Mouse (Mus musculus): ENCODE results near the gene Sh3d21.

The Sh3d21 gene

DNA sequence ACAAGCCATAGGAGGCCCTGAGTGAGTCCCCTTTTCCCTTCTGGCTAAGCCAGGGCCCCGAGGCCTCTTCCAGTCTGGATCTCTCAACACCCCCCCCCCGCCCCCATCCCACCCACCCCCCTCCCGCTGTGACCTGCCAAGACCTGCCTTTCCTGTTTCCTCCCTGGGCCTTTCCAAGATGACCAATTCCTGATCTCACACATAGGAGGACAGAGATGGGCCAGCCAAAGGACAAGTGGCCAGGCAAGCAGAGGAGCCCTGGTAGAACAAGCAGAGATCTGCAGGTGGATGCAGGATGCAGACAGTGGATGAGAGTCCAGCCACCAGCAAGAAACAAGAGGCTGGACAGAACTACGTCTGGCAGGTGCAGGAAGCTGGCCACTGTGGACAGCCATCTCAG, 17.9 kb downstream of the Sh3d21 start:
- no peak for DNase-seq (ENCODE audit: low spot score)

DNA sequence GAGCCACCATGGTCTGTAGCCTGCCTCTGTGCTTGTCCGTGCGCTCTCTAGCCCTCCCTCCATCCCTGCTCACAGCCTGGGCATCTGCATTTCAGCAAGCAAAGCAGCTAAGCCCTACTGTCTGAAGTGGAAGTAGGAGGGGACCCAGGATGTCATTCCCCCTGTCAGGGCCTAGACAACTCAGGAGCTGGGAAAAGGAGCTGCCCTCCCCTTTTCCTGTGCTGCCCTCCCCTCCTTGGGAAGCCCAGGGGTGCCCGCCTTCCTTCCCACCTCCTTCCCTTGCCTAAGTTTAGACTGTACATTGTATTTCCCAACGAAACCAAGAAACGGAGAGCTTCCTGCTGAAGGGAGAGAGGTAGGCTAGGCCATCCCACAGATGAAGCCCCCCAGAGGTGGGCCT, 22.3 kb downstream of the Sh3d21 start:
- DNase-seq (ENCODE audit: low spot score) = no peak

DNA sequence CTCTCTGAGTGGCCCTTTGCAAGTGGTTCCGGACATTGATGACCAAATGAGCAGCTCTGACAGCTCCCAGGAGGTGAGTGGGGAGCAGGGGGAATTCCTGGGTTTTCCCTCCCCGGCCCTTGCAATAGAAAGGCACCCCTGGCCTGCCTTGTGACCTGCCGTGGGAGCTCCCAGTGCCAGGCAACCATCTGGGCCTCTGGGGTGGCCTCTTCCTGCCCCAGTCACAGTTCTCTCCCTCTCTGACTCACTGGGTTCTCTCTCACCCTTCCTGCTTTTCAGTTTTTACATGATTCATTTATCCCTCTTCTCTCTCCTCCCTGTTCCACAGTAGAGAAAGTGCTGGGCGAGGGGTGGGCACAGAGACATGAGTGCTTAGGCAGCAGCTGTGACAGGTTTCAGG, 25.5 kb downstream of the Sh3d21 start:
- no peak for DNase-seq (ENCODE audit: low spot score)

DNA sequence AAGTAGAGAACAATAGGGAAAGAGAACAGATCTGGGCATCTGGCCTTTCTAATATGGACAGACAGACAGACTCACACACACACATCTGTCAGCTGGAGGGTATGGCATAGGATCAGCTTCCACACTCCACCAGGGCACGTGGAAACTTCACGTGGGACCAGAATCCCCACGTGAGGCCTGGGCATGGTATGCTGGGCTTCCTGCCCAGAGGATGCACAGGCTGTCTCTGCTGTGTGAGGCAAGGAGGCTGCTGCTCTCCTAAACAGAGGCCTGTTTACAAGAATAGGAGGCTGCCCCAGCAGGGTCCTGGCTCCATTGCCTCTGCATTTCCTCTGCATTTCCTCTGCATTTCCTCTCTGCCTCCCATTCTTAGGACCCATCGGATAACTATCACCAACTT, 28.7 kb downstream of the Sh3d21 start:
- no peak for DNase-seq (ENCODE audit: low spot score)

DNA sequence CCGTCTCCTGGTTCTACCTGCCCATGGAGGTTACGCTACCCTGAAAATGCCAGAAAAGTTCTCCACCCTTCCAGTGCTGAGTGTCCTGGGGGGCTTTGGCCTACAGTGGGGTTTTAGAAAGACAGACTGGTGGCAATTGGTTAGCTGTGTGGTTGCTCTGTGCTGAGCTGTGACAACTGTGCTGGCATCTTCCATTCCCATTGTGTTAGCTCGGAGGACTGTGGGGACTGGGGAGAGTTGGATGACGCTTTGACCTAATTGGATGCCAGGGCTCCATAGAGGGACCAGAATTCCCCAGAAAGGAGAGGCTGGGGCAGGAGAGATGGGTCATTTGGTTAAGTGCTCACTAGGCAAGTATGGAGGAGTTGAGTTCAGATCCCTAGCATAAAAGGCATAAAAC, 29.1 kb downstream of the Sh3d21 start:
- DNase-seq (ENCODE audit: low spot score) = no peak

DNA sequence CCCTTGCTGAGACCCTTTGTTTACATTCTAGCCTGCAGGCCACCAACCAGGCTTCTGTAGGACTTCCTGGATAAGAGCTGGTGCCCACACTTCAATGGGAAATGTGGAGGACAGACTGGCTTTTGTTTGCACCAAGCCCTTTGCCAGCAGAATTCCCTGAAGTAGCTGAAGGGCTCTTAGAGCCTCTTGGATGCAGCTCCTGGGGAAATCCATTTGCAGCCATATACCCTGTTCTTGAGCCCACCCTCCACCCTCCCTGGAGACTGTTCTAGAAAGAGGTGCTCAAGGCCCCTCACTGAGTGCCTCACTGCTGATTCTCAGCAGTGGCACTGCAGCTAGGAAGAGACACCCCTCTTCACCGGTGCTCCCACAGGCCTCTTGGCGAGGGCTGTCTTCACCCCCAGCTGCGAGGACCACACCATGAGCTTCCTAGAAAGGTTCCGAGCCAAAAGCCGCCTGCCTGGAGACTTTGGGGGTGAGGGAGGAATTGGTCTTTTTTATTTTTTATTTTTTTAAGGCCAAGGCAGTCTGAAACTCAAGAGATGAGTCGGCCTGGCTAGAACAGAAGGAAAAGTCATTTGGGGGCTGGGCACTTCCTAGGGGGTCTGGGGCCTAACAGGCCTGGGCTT, 30.5 kb downstream of the Sh3d21 start:
- no peak for DNase-seq (ENCODE audit: low spot score)

DNA sequence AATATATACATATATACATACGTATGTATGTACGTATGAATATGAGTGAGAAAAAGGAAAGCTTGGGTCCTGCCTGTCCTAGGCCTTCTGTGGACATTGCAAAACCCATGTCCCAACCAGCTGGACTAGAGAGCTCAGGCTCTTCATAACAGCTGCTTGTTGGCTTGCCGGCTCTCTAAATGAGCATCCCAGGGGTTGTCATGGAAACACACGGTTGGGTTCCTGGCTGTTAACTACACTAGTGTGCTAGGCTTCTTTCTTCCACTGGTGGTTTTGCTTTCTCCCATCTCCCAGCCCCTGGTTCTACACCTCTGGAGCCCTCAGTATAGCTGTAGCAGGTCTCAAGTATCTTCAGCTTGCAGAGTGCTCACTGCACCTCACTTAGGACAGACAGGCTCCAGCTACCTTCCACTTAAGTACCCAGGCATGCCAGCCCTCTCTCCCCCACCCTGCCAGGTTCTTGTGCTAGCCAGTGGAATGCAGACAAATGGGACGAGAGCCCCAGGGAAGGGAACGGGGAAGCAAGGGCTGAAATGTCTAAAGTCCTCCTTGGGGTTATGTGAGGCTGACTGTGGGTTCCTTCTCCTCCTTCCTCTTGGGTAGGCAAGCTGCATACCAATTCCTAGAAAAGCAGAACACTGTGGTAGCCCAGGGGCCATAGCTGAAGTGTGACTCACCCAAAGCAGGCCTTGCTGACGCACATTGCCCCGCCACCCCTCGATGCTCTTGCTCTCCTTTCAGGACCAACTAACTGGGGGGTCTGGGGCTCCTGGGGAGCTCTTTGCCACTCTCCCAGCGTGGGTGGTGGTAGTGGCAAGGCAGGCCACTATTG, 31.8 kb downstream of the Sh3d21 start:
- peak; percentile 73 for DNase-seq (ENCODE audit: low spot score)

DNA sequence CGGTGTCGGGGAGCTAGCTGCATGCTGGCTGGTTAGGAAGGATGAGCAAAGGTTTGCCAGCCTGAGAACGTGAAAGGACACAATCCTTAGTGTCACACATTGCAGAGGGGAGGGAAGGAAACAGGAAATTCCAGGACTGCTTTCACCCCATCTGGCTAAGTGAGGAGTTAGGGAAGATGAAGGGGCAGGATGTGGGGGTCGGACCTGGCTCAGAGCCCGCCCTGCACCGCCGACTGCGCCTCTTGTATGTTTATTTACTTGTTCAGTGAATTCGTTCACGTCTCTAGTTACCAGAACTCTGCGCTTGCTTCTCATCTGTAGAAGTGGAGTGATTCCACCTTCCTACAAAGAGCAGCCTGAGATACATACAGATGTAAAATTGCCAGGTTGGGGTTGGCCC, 32.8 kb downstream of the Sh3d21 start:
- DNase-seq (ENCODE audit: low spot score) = no peak

DNA sequence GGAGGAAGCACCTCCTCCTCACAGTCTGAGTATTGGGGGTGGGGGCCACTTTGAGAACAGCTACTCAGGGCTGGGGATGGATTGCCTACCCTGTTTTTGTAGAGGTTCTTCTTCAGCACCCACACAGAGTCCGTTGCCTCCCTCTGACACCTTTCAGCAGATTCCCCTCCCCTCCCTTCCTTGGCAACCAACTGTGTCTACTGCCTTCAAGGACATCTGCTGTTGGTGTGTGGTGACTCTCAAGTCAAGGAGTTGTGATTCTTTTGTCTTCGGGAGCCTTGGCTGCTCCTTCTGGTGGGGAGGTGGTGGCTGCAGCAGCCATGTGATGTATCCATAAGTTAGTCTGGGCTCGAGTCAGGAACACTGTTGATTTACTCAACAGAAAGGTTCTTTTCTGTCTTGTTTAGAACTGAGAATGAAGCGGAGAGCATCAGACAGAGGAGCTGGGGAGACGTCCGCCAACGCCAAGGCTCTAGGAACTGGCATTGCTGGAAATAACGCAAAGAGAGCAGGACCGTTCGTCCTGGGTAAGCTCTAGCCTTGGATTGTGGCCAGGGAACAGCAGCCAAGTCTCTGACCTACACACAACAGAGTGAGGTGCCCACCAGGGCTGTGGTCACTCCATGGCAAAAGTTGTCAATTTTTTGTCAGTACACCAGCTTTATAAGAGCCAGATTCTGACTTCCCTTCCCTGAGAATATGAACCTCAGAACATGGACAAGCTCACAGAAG, 39.8 kb downstream of the Sh3d21 start:
- no peak for DNase-seq (ENCODE audit: low spot score)

DNA sequence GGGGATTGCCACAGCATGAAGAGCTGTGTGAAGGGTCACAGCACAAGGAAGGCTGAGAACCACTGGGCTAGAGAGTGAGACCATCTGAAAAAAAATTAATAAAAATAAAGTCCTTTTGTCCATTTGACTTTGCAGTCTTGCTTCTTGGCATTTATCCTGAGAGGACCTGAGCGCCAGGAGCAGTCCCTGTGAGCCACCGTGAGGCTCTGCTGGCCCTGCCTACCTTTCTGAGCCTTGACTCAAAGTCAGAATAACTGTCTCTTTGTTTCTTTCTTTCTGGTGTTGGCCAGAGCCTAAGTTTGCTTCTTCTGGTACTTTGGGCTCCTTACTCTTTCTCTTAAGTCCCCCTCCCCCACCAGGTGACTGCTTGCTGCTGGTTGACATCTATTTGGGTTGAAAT, 42.8 kb downstream of the Sh3d21 start:
- no peak for DNase-seq (ENCODE audit: low spot score)

DNA sequence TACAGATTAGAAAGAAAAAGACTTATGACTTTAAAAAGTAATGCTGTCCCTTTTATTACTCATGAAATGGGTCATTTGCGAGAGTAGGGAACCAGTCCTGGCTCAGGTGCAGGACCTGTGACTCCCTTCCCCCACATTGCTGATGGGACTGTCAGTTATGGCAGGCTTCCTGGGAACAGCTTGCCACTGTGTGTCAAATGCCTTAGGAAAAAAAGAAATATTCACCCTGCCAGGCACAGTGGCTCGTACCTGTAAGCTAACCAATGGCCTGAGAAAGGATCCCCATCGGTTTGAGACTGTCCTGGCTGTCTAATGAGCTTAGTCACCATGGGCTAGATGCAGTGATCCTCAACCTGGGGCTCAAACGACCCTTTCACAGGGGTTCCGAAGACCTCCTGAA, 43.2 kb downstream of the Sh3d21 start:
- DNase-seq (ENCODE audit: low spot score) = no peak

DNA sequence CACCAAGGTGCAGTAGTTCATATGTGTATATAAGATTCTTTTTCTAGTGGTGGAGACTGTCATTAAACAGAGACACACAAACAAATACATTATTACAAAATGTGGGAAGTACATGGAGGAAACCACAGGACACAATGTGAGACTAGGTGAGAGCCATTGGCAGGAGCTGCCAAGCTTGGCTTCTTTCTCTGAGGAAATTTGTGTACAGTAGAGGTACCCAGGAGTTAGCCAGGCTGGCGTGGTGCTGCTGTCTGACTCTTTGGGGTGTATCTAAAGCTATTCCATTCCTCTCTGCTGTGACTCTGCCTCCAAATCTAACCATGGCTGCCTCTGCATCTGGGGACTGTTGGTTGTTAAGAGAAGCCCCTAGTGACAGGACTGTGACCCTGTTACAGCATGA, 44.2 kb downstream of the Sh3d21 start:
- DNase-seq (ENCODE audit: low spot score) = no peak

DNA sequence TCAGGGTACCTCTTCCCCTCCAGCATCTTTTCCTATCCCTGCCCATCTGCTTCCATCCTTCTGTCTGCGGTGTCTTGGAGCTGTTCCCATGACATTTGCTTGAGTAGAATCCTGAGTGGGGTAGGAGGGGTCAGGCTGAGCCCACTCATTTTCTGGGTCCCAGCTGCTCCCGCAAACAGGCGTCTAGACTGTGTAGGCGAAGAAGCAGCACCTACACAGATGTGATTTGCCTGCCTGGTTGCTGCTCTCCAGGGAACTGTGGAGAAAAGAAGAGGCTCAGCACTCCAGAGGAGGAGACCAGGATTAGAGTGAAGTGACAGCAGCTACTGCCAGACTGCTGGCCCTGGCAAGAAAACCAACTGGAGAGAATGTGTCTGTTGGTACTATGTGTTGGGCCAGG, 44.6 kb downstream of the Sh3d21 start:
- DNase-seq (ENCODE audit: low spot score) = peak; percentile 73

DNA sequence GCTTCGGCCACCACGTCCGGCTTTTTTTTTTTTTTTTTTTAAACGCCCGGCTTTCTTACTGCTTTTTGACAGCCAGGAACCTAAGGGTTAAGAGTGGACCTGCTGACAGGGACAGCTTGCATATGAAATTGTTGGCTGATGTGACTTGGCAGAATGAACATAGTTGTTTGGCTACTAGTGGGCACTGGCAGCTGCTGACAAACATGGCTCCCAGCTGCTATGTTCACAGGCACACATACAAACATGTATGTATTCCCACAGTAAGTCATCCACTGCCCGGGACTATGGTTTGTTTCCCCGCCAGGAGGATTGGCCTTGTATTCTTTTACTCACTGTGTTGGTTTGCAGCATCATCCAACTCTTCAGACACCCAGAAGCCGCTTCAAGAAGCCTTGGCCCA, 46.2 kb downstream of the Sh3d21 start:
- DNase-seq (ENCODE audit: low spot score) = no peak

DNA sequence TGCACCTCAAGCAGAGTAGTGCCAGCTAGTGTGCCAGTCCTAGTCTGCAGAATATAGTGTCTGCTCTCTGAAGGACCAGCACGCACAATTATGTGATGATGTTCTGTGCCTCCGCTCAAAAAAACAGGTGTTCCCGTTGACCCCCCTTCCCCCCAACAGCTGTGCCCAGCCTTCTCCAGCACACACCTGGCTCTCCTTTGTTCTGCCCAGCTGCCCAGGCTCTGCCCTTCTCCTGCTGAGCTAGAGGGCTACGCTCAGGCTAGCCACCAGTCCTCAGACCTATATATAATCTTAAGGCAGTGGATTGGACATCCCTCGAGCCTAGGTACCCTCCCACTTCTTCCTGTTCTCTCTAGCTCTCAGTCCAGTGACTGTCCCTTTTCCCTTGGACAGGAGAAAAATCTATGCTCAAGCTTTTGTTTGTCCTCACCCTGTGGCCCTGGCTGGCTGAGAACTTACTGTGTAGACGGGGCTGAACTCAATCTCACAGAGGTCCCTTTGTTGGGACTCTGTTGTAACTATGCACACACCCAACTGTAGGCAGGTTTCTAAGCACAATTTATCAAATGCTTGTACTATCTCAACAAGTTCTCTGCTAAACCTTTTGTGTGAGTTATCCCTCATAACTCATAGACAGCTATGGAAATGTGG, 47.3 kb downstream of the Sh3d21 start:
- DNase-seq (ENCODE audit: low spot score) = no peak

DNA sequence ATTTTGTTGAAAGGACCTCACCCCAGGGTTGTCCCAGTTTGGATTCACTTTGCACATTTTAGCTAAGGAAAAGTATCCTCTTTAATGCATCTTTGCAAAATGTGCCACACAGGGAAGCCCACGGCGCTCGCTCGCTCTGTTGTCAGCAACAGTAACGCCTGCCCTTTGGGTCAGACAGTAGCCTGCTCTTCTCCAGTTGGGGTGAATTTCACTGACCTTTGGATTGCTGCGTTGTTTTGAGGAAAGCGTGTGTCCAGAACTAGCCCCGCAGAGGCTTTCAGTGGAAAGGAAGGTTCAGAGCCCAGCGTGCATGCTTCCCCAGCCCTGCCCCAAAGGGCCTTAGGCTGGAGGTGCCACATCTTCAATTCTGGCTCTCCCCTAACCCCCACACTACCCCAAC, 47.9 kb downstream of the Sh3d21 start:
- DNase-seq (ENCODE audit: low spot score) = no peak

DNA sequence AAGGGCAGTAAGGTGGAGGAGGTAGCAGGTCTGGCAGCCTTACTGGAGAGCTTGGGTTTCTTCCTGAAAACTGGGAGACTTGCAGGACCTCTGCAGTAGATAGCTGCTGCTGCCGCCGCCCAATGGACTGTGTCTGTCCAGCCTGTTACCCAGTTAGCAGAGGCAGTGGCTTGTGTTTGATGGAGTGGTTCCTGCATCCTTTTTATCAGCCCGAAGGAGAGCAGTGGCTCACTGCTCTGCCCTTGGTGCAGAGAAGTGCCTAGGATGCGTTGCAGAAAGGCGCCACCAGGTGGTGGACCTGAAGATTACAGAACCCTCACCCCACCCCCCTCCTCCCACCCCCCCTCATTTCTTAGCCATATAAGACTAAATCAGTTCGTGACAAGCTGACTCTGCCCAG, 49.3 kb downstream of the Sh3d21 start:
- no peak for DNase-seq (ENCODE audit: low spot score)

DNA sequence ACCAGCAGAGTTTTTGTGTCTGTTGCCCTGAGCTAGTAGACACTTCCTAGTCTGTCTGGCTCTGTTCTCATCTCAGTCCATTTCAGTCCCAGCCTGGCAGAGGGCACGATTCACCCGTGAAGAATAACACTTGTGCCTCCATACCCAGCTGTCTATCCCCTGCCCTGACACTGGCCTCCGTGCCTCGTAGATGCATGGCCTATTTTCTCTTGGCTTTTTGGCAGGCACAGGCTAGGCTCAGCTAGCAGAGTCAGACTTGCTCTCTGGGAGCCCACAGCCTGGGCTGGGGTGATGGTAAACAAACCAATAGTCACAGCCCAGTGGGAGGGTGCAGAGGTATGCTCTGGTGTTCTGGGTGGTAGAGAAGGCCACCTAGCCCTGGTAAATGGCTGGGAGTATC, 50.0 kb downstream of the Sh3d21 start:
- no peak for DNase-seq (ENCODE audit: low spot score)

DNA sequence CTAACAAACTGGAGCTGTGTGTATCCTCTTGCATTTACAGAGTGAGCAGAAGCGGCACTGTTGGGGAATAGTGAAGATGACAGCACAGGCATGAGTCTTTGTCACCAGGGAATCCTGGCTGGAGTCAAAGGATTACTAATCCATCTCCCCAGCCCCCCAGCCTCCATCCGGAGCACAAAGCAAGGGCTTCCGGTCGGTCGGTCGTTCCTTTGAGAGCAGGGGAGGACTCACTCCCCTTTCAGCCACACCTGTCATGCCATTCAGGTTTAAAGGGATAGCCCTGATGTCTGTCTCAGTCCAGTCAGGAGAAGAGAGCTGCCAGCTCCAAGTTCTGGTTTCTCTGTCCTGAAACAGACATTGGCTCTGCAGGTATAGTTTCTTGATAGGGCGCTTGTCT, 52.1 kb downstream of the Sh3d21 start:
- DNase-seq (ENCODE audit: low spot score) = no peak

DNA sequence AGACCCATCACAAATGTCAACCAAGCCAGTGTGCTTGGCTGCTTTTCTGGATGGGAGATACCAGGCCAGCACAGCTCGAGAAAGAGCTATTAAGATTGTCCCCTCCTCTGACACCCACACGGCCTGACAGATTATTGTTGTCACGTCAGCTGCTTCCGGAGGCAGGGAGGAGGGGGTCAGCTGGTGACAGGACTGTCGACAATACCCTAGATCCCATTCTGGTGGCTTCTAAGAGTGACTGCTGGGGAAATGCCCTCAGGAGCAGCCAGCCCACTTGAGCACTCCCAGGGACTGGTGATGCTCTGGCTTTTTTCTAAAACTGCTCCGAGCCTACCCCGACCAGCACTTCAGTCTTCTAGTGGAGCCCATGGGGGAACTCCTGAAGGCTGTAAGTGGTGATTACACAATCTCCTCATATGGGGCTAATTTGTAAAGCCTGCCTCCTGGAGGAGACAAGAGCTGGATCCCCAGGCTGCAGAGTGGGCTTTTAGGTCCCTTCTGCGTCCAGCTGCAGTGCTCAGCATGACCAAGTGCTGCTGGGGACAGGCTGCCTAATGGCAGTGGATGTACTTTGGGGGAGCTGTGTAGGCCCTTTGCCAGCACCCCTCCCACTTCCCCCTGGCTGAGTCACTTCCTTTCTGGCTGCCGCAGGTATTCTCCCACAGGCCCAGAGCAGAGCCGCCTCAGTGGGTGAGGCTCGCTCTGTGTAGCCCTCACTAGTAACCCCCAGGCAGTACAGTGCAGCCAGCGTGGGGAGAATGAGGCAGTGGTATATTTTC, 52.7 kb downstream of the Sh3d21 start:
- peak; percentile 83 for DNase-seq (ENCODE audit: low spot score)

DNA sequence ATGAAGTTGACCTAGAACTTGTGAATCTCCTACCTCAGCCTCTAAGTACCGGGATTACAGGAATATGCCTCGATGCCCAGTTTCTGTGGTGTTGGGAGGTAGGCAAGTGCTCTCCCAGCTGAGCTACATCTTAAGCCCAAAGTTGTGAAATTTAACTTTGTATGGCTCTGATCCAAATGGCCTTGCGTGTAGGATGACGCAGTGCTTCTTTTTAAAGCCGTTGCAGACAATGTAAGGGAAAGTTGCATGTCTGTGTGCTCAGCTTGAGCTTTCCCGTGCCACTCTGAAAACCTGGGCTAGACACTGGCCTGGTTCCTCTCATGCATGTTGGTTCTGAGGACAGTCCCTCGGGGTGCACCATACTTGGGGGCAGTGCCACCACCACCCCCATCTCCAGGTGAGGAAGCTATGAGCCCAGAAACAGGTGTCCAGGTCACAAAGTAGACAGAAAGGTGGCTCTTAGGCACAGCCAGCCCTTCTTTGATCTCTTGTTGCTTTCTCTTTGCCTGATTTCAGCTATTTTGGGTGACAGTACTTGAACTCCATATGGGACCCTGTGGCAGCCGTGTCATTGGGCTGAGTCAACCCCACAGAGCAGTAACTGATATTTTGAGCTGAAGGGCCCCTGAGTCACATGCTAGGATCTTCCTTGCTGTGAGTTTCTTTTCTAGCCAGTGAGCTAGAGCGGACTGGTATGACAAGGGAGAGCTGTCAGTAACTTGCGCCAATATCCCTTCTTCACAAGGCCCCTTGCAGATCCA, 53.5 kb downstream of the Sh3d21 start:
- DNase-seq (ENCODE audit: low spot score) = no peak

Measured in layer of hippocampus, adult 11-12 months (tissue).